Mouse (Mus musculus): ENCODE data around the gene Acacb.

GRCm38 (mm10) chr5:114174639-114175038 is 28.3 kb downstream of the Acacb start:
- TF ChIP-seq POLR2A (IDR thresholded peaks at IDR 0.05; ENCODE audit: control insufficient read depth, low read depth, low read length) (no peak), CTCF (IDR thresholded peaks at IDR 0.05; ENCODE audit: control insufficient read depth, insufficient read depth, insufficient replicate concordance, low read depth, low read length) (peak; percentile 40; the same call in 1 of the 2 replicates)

Measured in testis, adult 2 months (tissue).